Mouse (Mus musculus) ES-E14 (cell line): ENCODE data around the gene Spred2.

Experiments
- CHD2 ChIP-seq: IDR thresholded peaks from 2 replicates; pipeline ENCODE4 v1.6.1; 2014; ENCODE audit warnings: mild to moderate bottlenecking, low read depth, low read length, inconsistent platforms
- HCFC1 ChIP-seq: IDR thresholded peaks from 2 replicates; pipeline ENCODE4 v1.6.1; 2012; ENCODE audit warnings: low read length, inconsistent platforms, borderline replicate concordance; ENCODE audit not compliant: insufficient read depth
- MAFK ChIP-seq: IDR thresholded peaks from 2 replicates; pipeline ENCODE4 v1.6.1; 2014; ENCODE audit warnings: mild to moderate bottlenecking, low read depth, low read length, inconsistent platforms; ENCODE audit not compliant: insufficient read depth
- ZC3H11A ChIP-seq: IDR thresholded peaks from 2 replicates; pipeline ENCODE4 v1.6.1; 2012; ENCODE audit warnings: low read depth, mild to moderate bottlenecking, inconsistent platforms, low read length, borderline replicate concordance
- ZNF384 ChIP-seq: IDR thresholded peaks from 2 replicates; pipeline ENCODE4 v1.6.1; 2012; ENCODE audit warnings: low read depth, low read length, inconsistent platforms

DNA sequence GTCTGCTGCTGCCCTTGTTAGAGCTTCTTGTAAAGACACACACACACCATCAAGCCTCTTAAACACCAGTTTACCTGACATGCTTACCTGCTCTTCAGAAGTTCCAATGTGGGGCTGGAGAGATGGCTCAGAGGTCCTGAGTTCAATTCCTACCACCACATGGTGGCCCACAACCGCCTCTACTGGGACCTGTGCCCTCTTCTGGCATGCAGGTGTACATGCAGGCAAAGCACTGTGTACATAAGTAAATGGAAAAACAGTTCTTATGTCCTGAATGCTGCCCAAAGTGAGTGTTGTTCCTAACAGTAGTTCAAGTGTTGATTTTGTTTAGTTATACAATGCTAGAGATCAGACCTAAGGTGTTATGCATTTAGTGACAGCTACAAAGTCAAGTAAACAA, 132.0 kb downstream of the Spred2 start:
- TF ChIP-seq ZNF384 (no peak), HCFC1 (no peak), CHD2 (no peak), ZC3H11A (no peak), MAFK (no peak)
